Mouse (Mus musculus): ENCODE data around the gene P3h1. TPM values are rescaled to one million over a fixed set of nuclear protein-coding genes. Genes with fewer than 3 reads are reported as not detected.

P3h1 gene
- polyA plus RNA-seq (2015; fragmentation: Nextera tagmentation; extraction: Ambion mirVana) = 7.6 and 8.1 TPM in 2 replicates

- under 1% methylated on average over 71 of the region's 71 CpGs for WGBS
- H3K9me3 ChIP-seq (replicated peaks) = no peaks in the 10 kb centered on the region
- peak; percentile 97 for ATAC-seq
- no peaks in the 10 kb centered on the region for H3K27me3 ChIP-seq
- H3K9ac ChIP-seq = peak within 1 kb of the TSS; percentile 84
- H3K36me3 ChIP-seq (ENCODE audit: poor library complexity, severe bottlenecking) = peaks cover 24% of the 10 kb centered on the region
- peak within 1 kb of the TSS; percentile 92 for H3K4me2 ChIP-seq
- H3K27ac ChIP-seq = peak within 1 kb of the TSS; percentile 64; the same call in 1 of the 2 replicates
- peak within 1 kb of the TSS; percentile 88 for H3K4me3 ChIP-seq
- peaks cover 23% of the 10 kb centered on the region for H3K4me1 ChIP-seq
Measured at GRCm38 (mm10) chr4:119232410-119233255, at the start of gene P3h1, which contains the start of gene AU022252. Gene P3h1 (plus strand): TSS chr4:119232915. Gene AU022252 (minus strand): TSS chr4:119232712.

- Histone ChIP-seq H3K9me3 (replicated peaks) (no peaks in the 10 kb centered on the region), H3K27me3 (no peaks in the 10 kb centered on the region), H3K9ac (no peak overlapping the region), H3K4me2 (no peak overlapping the region), H3K4me1 (no peaks in the 10 kb centered on the region), H3K36me3 (ENCODE audit: poor library complexity, severe bottlenecking) (no peaks in the 10 kb centered on the region), H3K4me3 (no peak overlapping the region), H3K27ac (no peak overlapping the region)
- ATAC-seq = no peak
- WGBS = 57% methylated on average over 1 of the region's 1 CpGs
Measured at GRCm38 (mm10) chr4:119183525-119183924, 49.2 kb upstream of the P3h1 start.

- no peak overlapping the region for H3K9ac ChIP-seq
- no peaks in the 10 kb centered on the region for H3K36me3 ChIP-seq (ENCODE audit: poor library complexity, severe bottlenecking)
- H3K4me1 ChIP-seq = no peaks in the 10 kb centered on the region
- H3K27me3 ChIP-seq = no peaks in the 10 kb centered on the region
- no peak overlapping the region for H3K4me3 ChIP-seq
- H3K4me2 ChIP-seq = no peak overlapping the region
- WGBS = 84% methylated on average over 4 of the region's 4 CpGs
- H3K9me3 ChIP-seq (replicated peaks) = no peaks in the 10 kb centered on the region
- no peak overlapping the region for H3K27ac ChIP-seq
- no peak for ATAC-seq
Measured at GRCm38 (mm10) chr4:119185771-119186170, 46.9 kb upstream of the P3h1 start.

GRCm38 (mm10) chr4:119188060-119188785, 44.5 kb upstream of the P3h1 start:
- no peaks in the 10 kb centered on the region for H3K9me3 ChIP-seq (replicated peaks)
- 62% methylated on average over 11 of the region's 11 CpGs for WGBS
- no peaks in the 10 kb centered on the region for H3K27me3 ChIP-seq
- no peaks in the 10 kb centered on the region for H3K4me1 ChIP-seq
- ATAC-seq = no peak
- no peak overlapping the region for H3K4me2 ChIP-seq
- no peak overlapping the region for H3K27ac ChIP-seq
- H3K4me3 ChIP-seq = no peak overlapping the region
- H3K9ac ChIP-seq = no peak overlapping the region
- H3K36me3 ChIP-seq (ENCODE audit: poor library complexity, severe bottlenecking) = no peaks in the 10 kb centered on the region

GRCm38 (mm10) chr4:119189392-119189791, 43.3 kb upstream of the P3h1 start:
- no peaks in the 10 kb centered on the region for H3K36me3 ChIP-seq (ENCODE audit: poor library complexity, severe bottlenecking)
- ATAC-seq = no peak
- no peaks in the 10 kb centered on the region for H3K4me1 ChIP-seq
- no peaks in the 10 kb centered on the region for H3K9me3 ChIP-seq (replicated peaks)
- H3K4me2 ChIP-seq = no peak overlapping the region
- H3K27ac ChIP-seq = no peak overlapping the region
- no peak overlapping the region for H3K4me3 ChIP-seq
- no peak overlapping the region for H3K9ac ChIP-seq
- 58% methylated on average over 6 of the region's 6 CpGs for WGBS
- H3K27me3 ChIP-seq = peaks cover 3% of the 10 kb centered on the region; the same call in 1 of the 2 replicates

- Histone ChIP-seq H3K9me3 (replicated peaks) (no peaks in the 10 kb centered on the region), H3K9ac (no peak within 1 kb of the TSS), H3K4me3 (no peak within 1 kb of the TSS), H3K36me3 (ENCODE audit: poor library complexity, severe bottlenecking) (no peaks in the 10 kb centered on the region), H3K4me2 (no peak within 1 kb of the TSS), H3K4me1 (no peaks in the 10 kb centered on the region), H3K27me3 (peaks cover 3% of the 10 kb centered on the region; the same call in 1 of the 2 replicates), H3K27ac (no peak within 1 kb of the TSS)
- WGBS = 74% methylated on average over 6 of the region's 6 CpGs
- no peak for ATAC-seq
Measured at GRCm38 (mm10) chr4:119189864-119190263, 42.9 kb upstream of the P3h1 start, which contains the start of gene Ermap. Gene Ermap (minus strand): TSS chr4:119190011.

GRCm38 (mm10) chr4:119190618-119191017, 42.1 kb upstream of the P3h1 start:
- no peaks in the 10 kb centered on the region for H3K9me3 ChIP-seq (replicated peaks)
- no peak overlapping the region for H3K9ac ChIP-seq
- no peak overlapping the region for H3K4me2 ChIP-seq
- no peak for ATAC-seq
- WGBS = 91% methylated on average over 8 of the region's 8 CpGs
- H3K4me1 ChIP-seq = peaks cover under 1% of the 10 kb centered on the region; the same call in 1 of the 2 replicates
- no peak overlapping the region for H3K4me3 ChIP-seq
- H3K27ac ChIP-seq = no peak overlapping the region
- H3K36me3 ChIP-seq (ENCODE audit: poor library complexity, severe bottlenecking) = no peaks in the 10 kb centered on the region
- H3K27me3 ChIP-seq = peaks cover 3% of the 10 kb centered on the region; the same call in 1 of the 2 replicates

- Histone ChIP-seq H3K9ac (no peak overlapping the region), H3K36me3 (ENCODE audit: poor library complexity, severe bottlenecking) (no peaks in the 10 kb centered on the region), H3K4me1 (peaks cover 7% of the 10 kb centered on the region), H3K27me3 (peaks cover 3% of the 10 kb centered on the region; the same call in 1 of the 2 replicates), H3K27ac (no peak overlapping the region), H3K9me3 (replicated peaks) (no peaks in the 10 kb centered on the region), H3K4me2 (no peak overlapping the region), H3K4me3 (no peak overlapping the region)
- ATAC-seq = no peak
- 76% methylated on average over 3 of the region's 3 CpGs for WGBS
Measured at GRCm38 (mm10) chr4:119191273-119191672, 41.4 kb upstream of the P3h1 start.

- Histone ChIP-seq H3K4me3 (no peak overlapping the region), H3K9ac (no peak overlapping the region), H3K4me2 (no peak overlapping the region), H3K27ac (no peak overlapping the region), H3K36me3 (ENCODE audit: poor library complexity, severe bottlenecking) (peaks cover 2% of the 10 kb centered on the region; the same call in 1 of the 2 replicates), H3K27me3 (peaks cover 3% of the 10 kb centered on the region; the same call in 1 of the 2 replicates), H3K9me3 (replicated peaks) (no peaks in the 10 kb centered on the region), H3K4me1 (peaks cover 22% of the 10 kb centered on the region)
- ATAC-seq = no peak
- 90% methylated on average over 4 of the region's 4 CpGs for WGBS
Measured at GRCm38 (mm10) chr4:119192757-119193156, 40.0 kb upstream of the P3h1 start.

GRCm38 (mm10) chr4:119194909-119195581, 37.7 kb upstream of the P3h1 start, which contains the start of gene Svbp:
Gene Svbp (plus strand): TSS chr4:119195306.
- peaks cover 4% of the 10 kb centered on the region; the same call in 1 of the 2 replicates for H3K36me3 ChIP-seq (ENCODE audit: poor library complexity, severe bottlenecking)
- peak; percentile 92 for ATAC-seq
- H3K4me1 ChIP-seq = peaks cover 29% of the 10 kb centered on the region
- under 1% methylated on average over 40 of the region's 47 CpGs for WGBS
- peak within 1 kb of the TSS; percentile 67 for H3K4me2 ChIP-seq
- H3K4me3 ChIP-seq = peak within 1 kb of the TSS; percentile 75
- peaks cover 3% of the 10 kb centered on the region; the same call in 1 of the 2 replicates for H3K27me3 ChIP-seq
- H3K9ac ChIP-seq = peak within 1 kb of the TSS; percentile 80
- no peaks in the 10 kb centered on the region for H3K9me3 ChIP-seq (replicated peaks)
- H3K27ac ChIP-seq = peak within 1 kb of the TSS; percentile 65

- H3K27me3 ChIP-seq = peaks cover 3% of the 10 kb centered on the region; the same call in 1 of the 2 replicates
- 5% methylated on average over 18 of the region's 18 CpGs for WGBS
- H3K4me3 ChIP-seq = peak overlapping the region; percentile 75
- ATAC-seq = 0 out of 2 replicates have a peak, but pooled peaks have one; percentile 3
- H3K36me3 ChIP-seq (ENCODE audit: poor library complexity, severe bottlenecking) = peaks cover 6% of the 10 kb centered on the region
- peak overlapping the region; percentile 80 for H3K9ac ChIP-seq
- peaks cover 29% of the 10 kb centered on the region for H3K4me1 ChIP-seq
- peak overlapping the region; percentile 67 for H3K4me2 ChIP-seq
- H3K9me3 ChIP-seq (replicated peaks) = no peaks in the 10 kb centered on the region
- H3K27ac ChIP-seq = peak overlapping the region; percentile 65
Measured at GRCm38 (mm10) chr4:119195582-119196320, 37.0 kb upstream of the P3h1 start.
